Mouse (Mus musculus) CD4-positive, CD25-positive, alpha-beta regulatory T cell, adult 2 months (primary cell): ENCODE data around the gene Otos.
A peak's percentile ranks its signal among the peaks of the same experiment; 100 is the strongest.

Source experiments
- DNase-seq: peaks from one replicate; pipeline ENCODE4 v3.0.0-alpha.2; 2012; ENCODE audit warnings: low read depth, low spot score

The Otos gene

GRCm38 (mm10) chr1:92613175-92613574, 35.5 kb downstream of the Otos start:
- DNase-seq: no peak

GRCm38 (mm10) chr1:92611008-92611407, 37.6 kb downstream of the Otos start:
- peak; percentile 74 for DNase-seq

GRCm38 (mm10) chr1:92607711-92608110, 40.9 kb downstream of the Otos start:
- DNase-seq: no peak

GRCm38 (mm10) chr1:92605482-92605881, 43.2 kb downstream of the Otos start, which contains the start of gene Olfr1410:
Gene Olfr1410, plus strand, starts transcription at chr1:92605782.
- no peak for DNase-seq

- no peak for DNase-seq
Measured at GRCm38 (mm10) chr1:92596019-92596418, 52.6 kb downstream of the Otos start.
